Mouse (Mus musculus): ENCODE data around the gene Ankrd11.

DNA sequence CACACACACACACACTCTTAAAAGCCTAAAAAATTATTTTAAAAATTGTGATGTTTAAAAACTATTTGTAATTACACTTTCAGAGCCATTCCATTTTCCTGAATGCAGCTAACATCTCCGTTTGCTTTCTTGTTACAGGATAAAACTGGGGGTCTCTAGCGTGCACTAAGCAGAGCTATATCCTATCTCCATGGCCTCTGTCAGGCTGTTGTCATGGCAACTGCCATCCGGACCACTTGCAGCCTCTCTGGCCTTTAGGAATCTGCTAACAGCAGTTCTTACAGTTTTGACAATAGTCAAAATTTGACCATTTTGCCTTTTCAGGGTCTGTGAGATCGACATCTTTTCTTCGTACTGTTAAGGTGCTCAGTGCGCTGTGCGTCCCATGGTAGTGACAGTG, 121.2 kb downstream of the Ankrd11 start:
- no peak for TF ChIP-seq POLR2A (IDR thresholded peaks at IDR 0.05; ENCODE audit: borderline replicate concordance, extremely low read depth, low read depth, low read length)
- TF ChIP-seq CTCF (IDR thresholded peaks at IDR 0.05; ENCODE audit: insufficient read depth, low read length) = no peak
